Mouse (Mus musculus) hindbrain, embryonic 13.5 days (tissue): ENCODE data around the gene Mlh3. TPM values are rescaled to one million over a fixed set of nuclear protein-coding genes. Genes with fewer than 3 reads are reported as not detected.

Experiments used
- ATAC-seq: fragments of 200-750 bp; cut with Nextera tagmentation; 2 replicates; pipeline ENCODE4 v1.8.0; 2017; ENCODE audit warnings: moderate TSS enrichment; ENCODE audit not compliant: low FRiP score
- H3K27ac ChIP-seq: fragments of 300-500 bp; sonication (generic); 2 replicates; pipeline ENCODE4 v1.5.1; 2015; ENCODE audit warnings: inconsistent platforms, mild to moderate bottlenecking, moderate library complexity
- H3K27me3 ChIP-seq: fragments of 300-500 bp; sonication (generic); 2 replicates; pipeline ENCODE4 v1.6.1; 2015; ENCODE audit warnings: mild to moderate bottlenecking, inconsistent platforms
- H3K36me3 ChIP-seq: fragments of 300-500 bp; sonication (generic); 2 replicates; pipeline ENCODE4 v1.6.1; 2015; ENCODE audit warnings: mild to moderate bottlenecking, inconsistent platforms
- H3K4me1 ChIP-seq: fragments of 300-500 bp; sonication (generic); replicated peaks from 2 replicates; pipeline ENCODE4 v1.6.1; 2015; ENCODE audit warnings: inconsistent platforms
- H3K4me2 ChIP-seq: fragments of 300-500 bp; sonication (generic); 2 replicates; pipeline ENCODE4 v1.6.1; 2015; ENCODE audit warnings: inconsistent platforms, mild to moderate bottlenecking, moderate library complexity
- H3K4me3 ChIP-seq: fragments of 300-500 bp; sonication (generic); 2 replicates; pipeline ENCODE4 v1.5.1; 2015; ENCODE audit warnings: mild to moderate bottlenecking, inconsistent platforms
- H3K9ac ChIP-seq: fragments of 300-500 bp; sonication (generic); 2 replicates; pipeline ENCODE4 v1.6.1; 2015; ENCODE audit warnings: mild to moderate bottlenecking, inconsistent platforms
- H3K9me3 ChIP-seq: fragments of 300-500 bp; sonication (generic); 2 replicates; pipeline ENCODE4 v1.6.1; 2016; ENCODE audit warnings: inconsistent platforms
- WGBS: fragments of 180-500 bp; shearing (Covaris S2); methylation state at CpG from one replicate; pipeline ENCODE4 v1.1.7; 2015; 5-methylcytosine and 5-hydroxymethylcytosine counted together
- polyA plus RNA-seq: library from polyadenylated mRNA; unstranded; fragments of >200 nt; fragmentation: Nextera tagmentation; extraction: Ambion mirVana; gene quantifications from 2 replicates; pipeline ENCODE4 v1.2.1, GENCODE M21; 2015

The Mlh3 gene
- polyA plus RNA-seq, 1 experiment from 2014 or later: 9.8 TPM

- H3K4me3 ChIP-seq: no peak overlapping the region
- H3K36me3 ChIP-seq: no peaks in the 10 kb centered on the region
- no peak for ATAC-seq
- no peaks in the 10 kb centered on the region for H3K4me1 ChIP-seq
- H3K9me3 ChIP-seq: no peaks in the 10 kb centered on the region
- H3K27ac ChIP-seq: no peak overlapping the region
- WGBS: 32% methylated on average over 7 of the region's 7 CpGs
- H3K9ac ChIP-seq: no peak overlapping the region
- H3K27me3 ChIP-seq: no peaks in the 10 kb centered on the region
- H3K4me2 ChIP-seq: no peak overlapping the region
These were observed 61.7 kb downstream of the Mlh3 start for GRCm38 (mm10) chr12:85208687-85209199.

GRCm38 (mm10) chr12:85205425-85205824 lies 65.0 kb downstream of the Mlh3 start:
- Histone ChIP-seq H3K4me3 (no peak overlapping the region), H3K27ac (no peak overlapping the region), H3K9me3 (no peaks in the 10 kb centered on the region), H3K4me2 (no peak overlapping the region), H3K27me3 (no peaks in the 10 kb centered on the region), H3K4me1 (peaks cover 14% of the 10 kb centered on the region), H3K9ac (no peak overlapping the region), H3K36me3 (no peaks in the 10 kb centered on the region)
- no peak for ATAC-seq
- WGBS: 91% methylated on average over 10 of the region's 10 CpGs

GRCm38 (mm10) chr12:85204105-85204504 lies 66.3 kb downstream of the Mlh3 start:
- Histone ChIP-seq H3K4me1 (peaks cover 16% of the 10 kb centered on the region), H3K27ac (no peak overlapping the region), H3K4me2 (no peak overlapping the region), H3K36me3 (no peaks in the 10 kb centered on the region), H3K4me3 (no peak overlapping the region), H3K9me3 (no peaks in the 10 kb centered on the region), H3K9ac (no peak overlapping the region), H3K27me3 (0 out of 2 replicates have a peak, but pooled peaks cover 5% of the 10 kb centered on the region)
- ATAC-seq: no peak
- 52% methylated on average over 8 of the region's 8 CpGs for WGBS

GRCm38 (mm10) chr12:85203699-85204098 lies 66.7 kb downstream of the Mlh3 start:
- H3K9ac ChIP-seq: no peak overlapping the region
- H3K4me2 ChIP-seq: no peak overlapping the region
- no peak overlapping the region for H3K4me3 ChIP-seq
- ATAC-seq: no peak
- no peaks in the 10 kb centered on the region for H3K9me3 ChIP-seq
- 86% methylated on average over 5 of the region's 5 CpGs for WGBS
- H3K36me3 ChIP-seq: no peaks in the 10 kb centered on the region
- 0 out of 2 replicates have a peak, but pooled peaks cover 7% of the 10 kb centered on the region for H3K27me3 ChIP-seq
- H3K27ac ChIP-seq: no peak overlapping the region
- H3K4me1 ChIP-seq: peaks cover 16% of the 10 kb centered on the region

- Histone ChIP-seq H3K4me1 (peaks cover 26% of the 10 kb centered on the region), H3K4me2 (no peak overlapping the region), H3K27me3 (0 out of 2 replicates have a peak, but pooled peaks cover 7% of the 10 kb centered on the region), H3K4me3 (no peak overlapping the region), H3K36me3 (no peaks in the 10 kb centered on the region), H3K27ac (no peak overlapping the region), H3K9ac (no peak overlapping the region), H3K9me3 (no peaks in the 10 kb centered on the region)
- ATAC-seq: no peak
- 86% methylated on average over 7 of the region's 7 CpGs for WGBS
These were observed 68.2 kb downstream of the Mlh3 start for GRCm38 (mm10) chr12:85202191-85202590.

GRCm38 (mm10) chr12:85201830-85202147 lies 68.6 kb downstream of the Mlh3 start:
- H3K9ac ChIP-seq: 0 out of 2 replicates have a peak overlapping the region, but pooled peaks have one; percentile 46
- peak overlapping the region; percentile 69 for H3K27ac ChIP-seq
- H3K9me3 ChIP-seq: no peaks in the 10 kb centered on the region
- no peaks in the 10 kb centered on the region for H3K36me3 ChIP-seq
- H3K27me3 ChIP-seq: 0 out of 2 replicates have a peak, but pooled peaks cover 7% of the 10 kb centered on the region
- peaks cover 26% of the 10 kb centered on the region for H3K4me1 ChIP-seq
- 80% methylated on average over 2 of the region's 2 CpGs for WGBS
- ATAC-seq: no peak
- no peak overlapping the region for H3K4me3 ChIP-seq
- no peak overlapping the region for H3K4me2 ChIP-seq

- Histone ChIP-seq H3K4me1 (peaks cover 26% of the 10 kb centered on the region), H3K4me2 (peak overlapping the region; percentile 17; the same call in 1 of the 2 replicates), H3K27me3 (0 out of 2 replicates have a peak, but pooled peaks cover 7% of the 10 kb centered on the region), H3K4me3 (no peak overlapping the region), H3K9ac (peak overlapping the region; percentile 46; the same call in 1 of the 2 replicates), H3K36me3 (no peaks in the 10 kb centered on the region), H3K9me3 (no peaks in the 10 kb centered on the region), H3K27ac (peak overlapping the region; percentile 69)
- ATAC-seq: peak; percentile 65
- WGBS: 25% methylated on average over 24 of the region's 24 CpGs
These were observed 69.2 kb downstream of the Mlh3 start for GRCm38 (mm10) chr12:85200929-85201829.

GRCm38 (mm10) chr12:85199954-85200353 lies 70.4 kb downstream of the Mlh3 start:
- Histone ChIP-seq H3K9ac (no peak overlapping the region), H3K27me3 (0 out of 2 replicates have a peak, but pooled peaks cover 7% of the 10 kb centered on the region), H3K9me3 (no peaks in the 10 kb centered on the region), H3K27ac (no peak overlapping the region), H3K4me3 (no peak overlapping the region), H3K4me2 (no peak overlapping the region), H3K36me3 (no peaks in the 10 kb centered on the region), H3K4me1 (peaks cover 30% of the 10 kb centered on the region)
- no peak for ATAC-seq
- WGBS: 71% methylated on average over 1 of the region's 1 CpGs

- no peaks in the 10 kb centered on the region for H3K36me3 ChIP-seq
- 40% methylated on average over 8 of the region's 8 CpGs for WGBS
- H3K9me3 ChIP-seq: no peaks in the 10 kb centered on the region
- ATAC-seq: no peak
- H3K4me2 ChIP-seq: no peak overlapping the region
- H3K27me3 ChIP-seq: peaks cover 7% of the 10 kb centered on the region; the same call in 1 of the 2 replicates
- H3K4me1 ChIP-seq: peaks cover 48% of the 10 kb centered on the region
- H3K27ac ChIP-seq: no peak overlapping the region; the same call in 1 of the 2 replicates
- H3K9ac ChIP-seq: no peak overlapping the region
- no peak overlapping the region for H3K4me3 ChIP-seq
These were observed 72.5 kb downstream of the Mlh3 start for GRCm38 (mm10) chr12:85197936-85198335.

GRCm38 (mm10) chr12:85197371-85197770 lies 73.0 kb downstream of the Mlh3 start:
- Histone ChIP-seq H3K4me1 (peaks cover 54% of the 10 kb centered on the region), H3K27me3 (peaks cover 11% of the 10 kb centered on the region; the same call in 1 of the 2 replicates), H3K4me3 (no peak overlapping the region), H3K4me2 (no peak overlapping the region), H3K9ac (no peak overlapping the region), H3K9me3 (no peaks in the 10 kb centered on the region), H3K36me3 (no peaks in the 10 kb centered on the region), H3K27ac (no peak overlapping the region)
- 77% methylated on average over 7 of the region's 7 CpGs for WGBS
- ATAC-seq: no peak

- ATAC-seq: no peak
- 91% methylated on average over 10 of the region's 10 CpGs for WGBS
- Histone ChIP-seq H3K27me3 (peaks cover 11% of the 10 kb centered on the region; the same call in 1 of the 2 replicates), H3K36me3 (no peaks in the 10 kb centered on the region), H3K4me1 (peaks cover 48% of the 10 kb centered on the region), H3K9ac (no peak overlapping the region), H3K27ac (no peak overlapping the region), H3K9me3 (no peaks in the 10 kb centered on the region), H3K4me2 (no peak overlapping the region), H3K4me3 (no peak overlapping the region)
These were observed 74.2 kb downstream of the Mlh3 start for GRCm38 (mm10) chr12:85196191-85196590.

GRCm38 (mm10) chr12:85195086-85195485 lies 75.3 kb downstream of the Mlh3 start:
- Histone ChIP-seq H3K27ac (no peak overlapping the region), H3K36me3 (no peaks in the 10 kb centered on the region), H3K4me1 (peaks cover 38% of the 10 kb centered on the region), H3K4me3 (no peak overlapping the region), H3K9me3 (no peaks in the 10 kb centered on the region), H3K4me2 (no peak overlapping the region), H3K9ac (no peak overlapping the region), H3K27me3 (peaks cover 11% of the 10 kb centered on the region; the same call in 1 of the 2 replicates)
- WGBS: 85% methylated on average over 5 of the region's 5 CpGs
- ATAC-seq: no peak
